Comparison of ENCODE assay signal across 7 mouse cellular contexts in the genomic region with DNA sequence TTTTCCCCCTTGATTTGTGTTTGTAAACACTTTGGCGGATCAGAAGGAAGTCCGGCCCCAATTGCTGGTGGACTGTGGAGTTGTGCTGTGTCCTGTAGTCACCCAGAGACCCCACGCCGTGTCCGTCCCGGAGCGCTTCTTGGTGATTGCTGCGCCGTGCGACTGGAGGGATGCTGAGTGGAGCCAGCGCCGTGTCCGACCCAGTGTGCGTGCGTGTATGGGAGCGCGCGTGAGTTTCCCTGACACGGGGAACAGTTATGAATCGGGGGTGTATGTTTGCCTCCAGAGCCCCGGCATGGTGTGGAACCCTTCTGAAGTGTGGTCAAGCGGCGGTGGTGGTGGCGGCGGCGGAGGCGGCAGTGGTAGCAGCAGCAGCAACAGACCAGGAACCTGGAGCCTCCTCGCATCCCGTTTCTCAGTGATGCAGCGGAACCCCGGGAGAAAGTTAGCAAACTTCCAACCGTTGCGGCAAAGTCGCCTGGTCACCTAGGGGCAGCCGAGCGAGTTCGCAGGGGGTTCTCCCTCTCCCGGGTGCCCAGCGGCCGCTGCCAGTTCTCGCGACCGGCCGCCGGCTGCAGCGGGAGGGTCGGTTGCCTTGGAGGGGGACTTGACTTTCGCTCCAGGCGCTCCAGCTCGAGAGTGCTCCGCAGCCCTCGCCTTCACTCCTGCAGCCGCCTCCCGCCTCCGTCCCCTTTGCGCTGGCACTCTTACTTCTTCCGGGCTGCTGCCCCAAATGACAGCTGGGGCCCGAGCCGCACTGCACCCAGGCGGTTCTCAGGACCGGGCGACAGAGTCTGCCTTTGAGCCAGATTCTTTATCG. TPM values are rescaled to one million over a fixed set of nuclear protein-coding genes. Genes with fewer than 3 reads are reported as not detected.
DNase-seq lines count a peak whose midpoint lies in the region; ATAC-seq lines count a peak whose summit lies in the region.

No protein-coding gene starts in this region.

- peak; percentile 58 for ATAC-seq in embryonic facial prominence, embryonic 13.5 days (ENCODE audit: insufficient number of reproducible peaks, insufficient read depth, low FRiP score, low TSS enrichment, low read depth)
- ATAC-seq in heart, embryonic 16.5 days (replicated peaks; ENCODE audit: extremely low read depth, insufficient read depth, low FRiP score): peak; percentile 37
- peak; percentile 25; the same call in 1 of the 2 replicates for ATAC-seq in megakaryocyte progenitor cell, adult 5-6 weeks (replicated peaks; ENCODE audit: poor library complexity)

- H3K27ac ChIP-seq in embryonic facial prominence, embryonic 13.5 days: no peak overlapping the region
- peak overlapping the region; percentile 91 for H3K27ac ChIP-seq in heart, embryonic 16.5 days (ENCODE audit: low read length)

- peaks cover 24% of the 10 kb centered on the region for H3K4me1 ChIP-seq in embryonic facial prominence, embryonic 13.5 days
- H3K4me1 ChIP-seq in heart, embryonic 16.5 days (ENCODE audit: control insufficient read depth, insufficient read depth, low read length): peaks cover 21% of the 10 kb centered on the region

- DNase-seq in Muller cell, postnatal 12 days (ENCODE audit: inconsistent ontology term): peak; percentile 67
- DNase-seq in adrenal gland, adult 2 months: peak; percentile 46
- DNase-seq in layer of hippocampus, postnatal 36 days: peak; percentile 13 to 14
- peak; percentile 9 to 12 for DNase-seq in spleen, postnatal 36 days (ENCODE audit: low spot score in 2 of 2)

- H3K36me3 ChIP-seq in embryonic facial prominence, embryonic 13.5 days: no peaks in the 10 kb centered on the region
- no peaks in the 10 kb centered on the region for H3K36me3 ChIP-seq in heart, embryonic 16.5 days (ENCODE audit: control insufficient read depth, insufficient read depth)

- peak overlapping the region; percentile 97 for H3K4me2 ChIP-seq in embryonic facial prominence, embryonic 13.5 days
- H3K4me2 ChIP-seq in heart, embryonic 16.5 days (ENCODE audit: low read depth, low read length): peak overlapping the region; percentile 87

- peak overlapping the region; percentile 73 for H3K9ac ChIP-seq in embryonic facial prominence, embryonic 13.5 days
- H3K9ac ChIP-seq in heart, embryonic 16.5 days (ENCODE audit: low read length): peak overlapping the region; percentile 83

- 0% methylated on average over 62 of the region's 63 CpGs for WGBS in embryonic facial prominence, embryonic 13.5 days
- WGBS in heart, embryonic 16.5 days: 0% methylated on average over 63 of the region's 63 CpGs

- peak overlapping the region; percentile 63 for H3K4me3 ChIP-seq in embryonic facial prominence, embryonic 13.5 days
- peak overlapping the region; percentile 85 for H3K4me3 ChIP-seq in heart, embryonic 16.5 days (ENCODE audit: low read length)

- no peaks in the 10 kb centered on the region for H3K9me3 ChIP-seq in embryonic facial prominence, embryonic 13.5 days
- no peaks in the 10 kb centered on the region for H3K9me3 ChIP-seq in heart, embryonic 16.5 days (replicated peaks; ENCODE audit: control insufficient read depth, low read length)

- H3K27me3 ChIP-seq in embryonic facial prominence, embryonic 13.5 days: peaks cover 82% of the 10 kb centered on the region
- no peaks in the 10 kb centered on the region for H3K27me3 ChIP-seq in heart, embryonic 16.5 days (ENCODE audit: control insufficient read depth, insufficient read depth, low read length)

RNA-seq across cellular contexts. Expression of a gene that starts 0.7 kb away (rescaled TPM):
- total RNA-seq in adrenal gland, adult 2 months (2021): 1 to 10 TPM; 1.9 to 3.0 TPM
- polyA plus RNA-seq in adrenal gland, adult 2 months (2012; rRNA removed): 0.91 and 1.6 TPM in 2 replicates
- polyA plus RNA-seq in embryonic facial prominence, embryonic 13.5 days (2015; fragmentation: Nextera tagmentation; extraction: Ambion mirVana): 20.0 and 21.8 TPM in 2 replicates
- 25.4 and 29.2 TPM in 2 replicates for polyA plus RNA-seq in heart, embryonic 16.5 days (2015; fragmentation: Nextera tagmentation; extraction: Ambion mirVana)
- total RNA-seq in layer of hippocampus, postnatal 36 days (2021): 1 to 10 TPM; 5.0 to 5.2 TPM
- 0.30 and 1.4 TPM in 2 replicates for total RNA-seq in megakaryocyte progenitor cell, adult 5-6 weeks (2015)
- total RNA-seq in megakaryocyte progenitor cell, adult 5-6 weeks (2017): 1.1 TPM in 1 of 2 replicates, not detected in the other

Comparison
In these comparisons a context has a peak if more than half of its experiments do, and no peak if none do; other contexts are left out.
1. DNase-seq: peak in every context shown above with its lines; median percentile 67 in Muller cell, postnatal 12 days; 46 in adrenal gland, adult 2 months; 14 in layer of hippocampus, postnatal 36 days; 10 in spleen, postnatal 36 days.